9 mouse cellular contexts compared by ENCODE assay signal in genomic region chr3:107458104-107458503, GRCm38 (mm10). TPM values are rescaled to one million over a fixed set of nuclear protein-coding genes. Genes with fewer than 3 reads are reported as not detected.
DNase-seq lines count a peak whose midpoint lies in the region; ATAC-seq and TF ChIP-seq lines count a peak whose summit lies in the region.
"Had no signal": no experiment of that assay in that cellular context is flagged by ENCODE, and none has a peak within 500 bp of the region (broad histone marks: within the 10 kb centered on the region; RNA-seq: fewer than 3 reads in every experiment).

No protein-coding gene starts in this region.

- 0 out of 2 replicates have a peak overlapping the region, but pooled peaks have one; percentile 49 for H3K9ac ChIP-seq in heart, embryonic 12.5 days
- peak overlapping the region; percentile 60 for H3K9ac ChIP-seq in ES-Bruce4 (ENCODE audit: low read depth, poor library complexity, severe bottlenecking)
- 0 out of 2 replicates have a peak overlapping the region, but pooled peaks have one; percentile 49 for H3K9ac ChIP-seq in embryonic facial prominence, embryonic 14.5 days (ENCODE audit: low read depth, low read length)
- H3K9ac ChIP-seq in limb, embryonic 14.5 days (ENCODE audit: low read depth, low read length, severe bottlenecking): 0 out of 2 replicates have a peak overlapping the region, but pooled peaks have one; percentile 44

- H3K36me3 ChIP-seq in heart, embryonic 12.5 days: no peaks in the 10 kb centered on the region
- H3K36me3 ChIP-seq in ES-Bruce4 (ENCODE audit: control insufficient read depth, insufficient read depth, low read length, poor library complexity, severe bottlenecking): no peaks in the 10 kb centered on the region
- no peaks in the 10 kb centered on the region for H3K36me3 ChIP-seq in embryonic facial prominence, embryonic 14.5 days (ENCODE audit: control insufficient read depth, insufficient read depth, low read length)
- H3K36me3 ChIP-seq in limb, embryonic 14.5 days (ENCODE audit: control insufficient read depth, insufficient read depth, low read length): no peaks in the 10 kb centered on the region

- no peak overlapping the region for H3K27ac ChIP-seq in heart, embryonic 12.5 days (ENCODE audit: poor library complexity, severe bottlenecking)
- no peak overlapping the region for H3K27ac ChIP-seq in ES-Bruce4 (ENCODE audit: insufficient read depth, low read length)
- H3K27ac ChIP-seq in embryonic facial prominence, embryonic 14.5 days (replicated peaks; ENCODE audit: low read depth, low read length): no peak overlapping the region
- H3K27ac ChIP-seq in limb, embryonic 14.5 days (replicated peaks; ENCODE audit: low read depth, low read length): no peak overlapping the region
- H3K27ac ChIP-seq: macrophage had no signal

- intact Hi-C loops in heart, postnatal 14 days (cut with DNase I): no loop called here
- intact Hi-C loops in left cerebral cortex, postnatal 25 days (cut with DNase I): loop anchor here (10.0 kb wide), 1 partner anchor 353 kb away; the partner anchor contains the start of gene Kcna2

- peak overlapping the region; percentile 60 for H3K4me3 ChIP-seq in heart, embryonic 12.5 days
- H3K4me3 ChIP-seq in ES-Bruce4 (ENCODE audit: low read depth, low read length): peak overlapping the region; percentile 47
- H3K4me3 ChIP-seq in embryonic facial prominence, embryonic 14.5 days (ENCODE audit: low read depth, low read length): peak overlapping the region; percentile 44
- peak overlapping the region; percentile 51 for H3K4me3 ChIP-seq in limb, embryonic 14.5 days (replicated peaks; ENCODE audit: low read length)

- H3K4me2 ChIP-seq in heart, embryonic 12.5 days: peak overlapping the region; percentile 98
- H3K4me2 ChIP-seq in embryonic facial prominence, embryonic 14.5 days (ENCODE audit: low read depth, low read length): peak overlapping the region; percentile 95
- H3K4me2 ChIP-seq in limb, embryonic 14.5 days (replicated peaks; ENCODE audit: low read depth, low read length, severe bottlenecking): peak overlapping the region; percentile 97

- 4% methylated on average over 23 of the region's 23 CpGs for WGBS in heart, embryonic 12.5 days
- 2% methylated on average over 19 of the region's 23 CpGs for WGBS in embryonic facial prominence, embryonic 14.5 days
- 3% methylated on average over 15 of the region's 23 CpGs for WGBS in limb, embryonic 14.5 days

- TF ChIP-seq EP300 in ES-Bruce4 (IDR thresholded peaks at IDR 0.05; ENCODE audit: insufficient read depth, low read depth, low read length): no peak

- H3K9me3 ChIP-seq in heart, embryonic 12.5 days (replicated peaks): no peaks in the 10 kb centered on the region
- no peaks in the 10 kb centered on the region for H3K9me3 ChIP-seq in ES-Bruce4 (replicated peaks; ENCODE audit: control insufficient read depth, insufficient read depth, low read length, poor library complexity, severe bottlenecking)
- H3K9me3 ChIP-seq in embryonic facial prominence, embryonic 14.5 days (ENCODE audit: control insufficient read depth, low read length): no peaks in the 10 kb centered on the region
- no peaks in the 10 kb centered on the region for H3K9me3 ChIP-seq in limb, embryonic 14.5 days (ENCODE audit: control insufficient read depth, low read length)

- TF ChIP-seq POLR2A in ES-Bruce4 (IDR thresholded peaks at IDR 0.05; ENCODE audit: insufficient read depth, low read length): no peak
- no peak for TF ChIP-seq POLR2A in limb, embryonic 14.5 days (IDR thresholded peaks at IDR 0.05; ENCODE audit: borderline replicate concordance, extremely low read depth, insufficient read depth, insufficient read length)

- H3K4me1 ChIP-seq in heart, embryonic 12.5 days (replicated peaks): peaks cover 20% of the 10 kb centered on the region
- H3K4me1 ChIP-seq in ES-Bruce4 (ENCODE audit: control insufficient read depth, insufficient read depth, low read length): peaks cover 3% of the 10 kb centered on the region
- peaks cover 15% of the 10 kb centered on the region; the same call in 1 of the 2 replicates for H3K4me1 ChIP-seq in embryonic facial prominence, embryonic 14.5 days (ENCODE audit: control insufficient read depth, insufficient read depth, low read length)
- peaks cover 19% of the 10 kb centered on the region for H3K4me1 ChIP-seq in limb, embryonic 14.5 days (ENCODE audit: control insufficient read depth, insufficient read depth, low read length)

- H3K27me3 ChIP-seq in heart, embryonic 12.5 days (replicated peaks): peaks cover 98% of the 10 kb centered on the region
- H3K27me3 ChIP-seq in ES-Bruce4 (ENCODE audit: control insufficient read depth, insufficient read depth, low read length, poor library complexity, severe bottlenecking): peaks cover 17% of the 10 kb centered on the region
- H3K27me3 ChIP-seq in embryonic facial prominence, embryonic 14.5 days (replicated peaks; ENCODE audit: control insufficient read depth, insufficient read depth, low read length): peaks cover 75% of the 10 kb centered on the region
- peaks cover 65% of the 10 kb centered on the region for H3K27me3 ChIP-seq in limb, embryonic 14.5 days (ENCODE audit: control insufficient read depth, insufficient read depth, low read length)

- no peak for ATAC-seq in heart, embryonic 12.5 days (ENCODE audit: insufficient number of reproducible peaks, low FRiP score)
- ATAC-seq in embryonic facial prominence, embryonic 14.5 days (ENCODE audit: low read depth): no peak
- ATAC-seq in limb, embryonic 14.5 days (ENCODE audit: low FRiP score, low read depth): no peak
- ATAC-seq in megakaryocyte, adult 5-6 weeks (ENCODE audit: poor library complexity, severe bottlenecking): no peak

- DNase-seq in heart, postnatal 14 days: no peak
- no peak for DNase-seq in embryonic facial prominence, embryonic 14.5 days (ENCODE audit: low spot score)
- DNase-seq in limb, embryonic 14.5 days (ENCODE audit: low spot score): no peak
- DNase-seq in left cerebral cortex, postnatal 25 days (ENCODE audit: low spot score in 2 of 2): no peak
- DNase-seq in spleen, adult 18-20 months: no peak

- no peak for TF ChIP-seq CTCF in ES-Bruce4 (IDR thresholded peaks at IDR 0.05; ENCODE audit: low read depth, low read length)

RNA-seq across cellular contexts. Expression of gene Kcnc4, which starts 1.2 kb away (rescaled TPM):
- polyA plus RNA-seq in heart, embryonic 12.5 days (2016; fragmentation: Nextera tagmentation; extraction: Ambion mirVana): 0.12 and 0.15 TPM in 2 replicates
- under 1 TPM; 0.37 to 0.43 TPM for total RNA-seq in heart, postnatal 14 days (2021)
- 0.90 and 0.97 TPM in 2 replicates for polyA plus RNA-seq in ES-Bruce4 (2011; ENCODE audit: insufficient read depth, insufficient read length, low read depth, missing spikeins)
- polyA plus RNA-seq in embryonic facial prominence, embryonic 14.5 days (2014; fragmentation: Nextera tagmentation; extraction: Ambion mirVana): 0.94 and 1.3 TPM in 2 replicates
- polyA plus RNA-seq in limb, embryonic 14.5 days (2012; rRNA removed): 1.4 and 1.8 TPM in 2 replicates
- 0.29 and 0.36 TPM in 2 replicates for polyA plus RNA-seq in limb, embryonic 14.5 days (2014; fragmentation: Nextera tagmentation; extraction: Ambion mirVana)
- total RNA-seq in megakaryocyte, adult 5-6 weeks (2015): not detected in 2 replicates
- total RNA-seq in megakaryocyte, adult 5-6 weeks (2017): not detected in 2 replicates
- total RNA-seq in left cerebral cortex, postnatal 25 days (2021): 10 to 100 TPM; 62.5 to 66.4 TPM
- polyA plus RNA-seq: macrophage had no signal

RNA-seq across cellular contexts. Expression of gene Slc6a17, which starts 59.7 kb away (rescaled TPM):
- polyA plus RNA-seq in heart, embryonic 12.5 days (2016; fragmentation: Nextera tagmentation; extraction: Ambion mirVana): 3.9 and 4.6 TPM in 2 replicates
- total RNA-seq in heart, postnatal 14 days (2021): 1 to 10 TPM; 1.3 to 1.5 TPM
- 0.32 and 0.42 TPM in 2 replicates for polyA plus RNA-seq in ES-Bruce4 (2011; ENCODE audit: insufficient read depth, insufficient read length, low read depth, missing spikeins)
- polyA plus RNA-seq in embryonic facial prominence, embryonic 14.5 days (2014; fragmentation: Nextera tagmentation; extraction: Ambion mirVana): 4.8 and 4.9 TPM in 2 replicates
- polyA plus RNA-seq in limb, embryonic 14.5 days (2012; rRNA removed): 18.2 and 22.8 TPM in 2 replicates
- polyA plus RNA-seq in limb, embryonic 14.5 days (2014; fragmentation: Nextera tagmentation; extraction: Ambion mirVana): 6.4 and 9.5 TPM in 2 replicates
- total RNA-seq in megakaryocyte, adult 5-6 weeks (2015): not detected in 2 replicates
- total RNA-seq in megakaryocyte, adult 5-6 weeks (2017): not detected in 2 replicates
- 100 to 1,000 TPM; 396 to 412 TPM for total RNA-seq in left cerebral cortex, postnatal 25 days (2021)
